Mouse (Mus musculus): ENCODE results near the gene Glyctk.

- no peak for TF ChIP-seq CTCF (IDR thresholded peaks at IDR 0.05; ENCODE audit: low read depth, low read length)
- no peak for TF ChIP-seq POLR2A (IDR thresholded peaks at IDR 0.05; ENCODE audit: borderline replicate concordance, low read depth, low read length)
Observed at GRCm38 (mm10) chr9:106169917-106170316, 12.0 kb upstream of the Glyctk start.
